Comparison of ENCODE assay signal across 15 mouse cellular contexts in the genomic region with DNA sequence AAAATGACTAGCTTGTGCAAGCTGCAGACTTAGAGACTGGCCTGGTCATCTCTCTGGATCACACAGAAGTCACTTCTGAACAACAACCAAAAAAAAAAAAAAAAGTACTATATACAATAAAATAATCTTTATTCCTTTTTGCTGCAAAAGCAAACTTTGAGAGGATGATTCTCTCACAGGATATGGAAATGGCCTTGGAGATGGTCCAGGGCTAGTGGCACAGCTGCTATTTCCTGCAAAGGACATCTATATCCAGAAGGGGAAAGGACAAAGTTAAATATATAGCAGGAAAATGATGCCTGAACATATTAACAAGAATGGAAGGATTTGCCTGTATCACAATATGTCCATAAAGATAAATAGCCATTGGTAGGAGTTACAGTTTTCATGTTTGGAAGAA.
"Had no signal": no experiment of that assay in that cellular context is flagged by ENCODE, and none has a peak within 500 bp of the region (broad histone marks: within the 10 kb centered on the region; RNA-seq: fewer than 3 reads in every experiment).

No protein-coding gene starts in this region.

- H3K9ac ChIP-seq: limb, embryonic 15.5 days; liver, embryonic 13.5 days; stomach, embryonic 15.5 days had no signal

- H3K4me2 ChIP-seq: limb, embryonic 15.5 days; liver, embryonic 13.5 days; midbrain, embryonic 11.5 days; stomach, embryonic 15.5 days had no signal

- H3K4me1 ChIP-seq: liver, embryonic 13.5 days; stomach, embryonic 15.5 days had no signal

- H3K27ac ChIP-seq: kidney, postnatal 0 days; limb, embryonic 15.5 days; liver, embryonic 13.5 days; stomach, embryonic 15.5 days had no signal

- H3K27me3 ChIP-seq: limb, embryonic 15.5 days; liver, embryonic 13.5 days; stomach, embryonic 15.5 days had no signal

- H3K36me3 ChIP-seq: limb, embryonic 15.5 days; liver, embryonic 13.5 days; stomach, embryonic 15.5 days had no signal

- H3K4me3 ChIP-seq: left cerebral cortex, adult 2 months; limb, embryonic 15.5 days; liver, embryonic 13.5 days; stomach, embryonic 15.5 days had no signal

- ATAC-seq: hindbrain, embryonic 16.5 days; inflammation-experienced regulatory T-cells, adult 6 months; intestine, postnatal 0 days; midbrain, embryonic 16.5 days had no signal

- DNase-seq: liver, embryonic 13.5 days; lung, adult 2 months; lung, postnatal 4 days; right cerebral cortex, postnatal 14 days; thymus, adult 2 months; thymus, postnatal 25 days had no signal
